Mouse (Mus musculus): ENCODE measurements around the gene Madd.
"Not testable (repeated sequence)": the region's sequence is repeated elsewhere in the genome, so short reads cannot be mapped to it uniquely, and the experiment has no call there.

The Madd gene

GRCm38 (mm10) chr2:91125101-91125500 is 58.5 kb downstream of the Madd start:
- no peak for DNase-seq (ENCODE audit: low read depth, low spot score)

- DNase-seq (ENCODE audit: low read depth, low spot score), result no peak
Measured at GRCm38 (mm10) chr2:91123521-91123920, 60.1 kb downstream of the Madd start.

DNA sequence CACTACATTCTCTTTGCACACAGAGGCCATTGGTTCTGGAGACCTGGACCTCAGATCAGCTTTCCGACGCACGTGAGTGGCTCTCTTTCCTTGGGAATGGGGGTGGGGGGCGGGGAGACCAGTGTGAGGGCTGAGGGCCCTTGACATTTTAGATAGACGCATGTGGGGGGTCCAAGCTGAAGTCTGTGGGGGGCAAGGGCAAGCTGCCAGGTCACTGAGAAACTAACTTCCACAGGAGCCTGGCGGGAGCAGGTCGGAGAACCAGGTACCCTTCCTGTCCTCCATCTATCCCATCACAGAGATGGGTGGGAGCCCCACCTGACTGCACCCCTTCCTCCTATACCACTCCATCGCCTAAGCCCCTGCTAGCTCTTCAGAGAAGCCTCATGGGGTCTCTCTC is 62.1 kb downstream of the Madd start:
- DNase-seq (ENCODE audit: low read depth, low spot score), result no peak

- DNase-seq (ENCODE audit: low read depth, low spot score), result no peak
Measured at GRCm38 (mm10) chr2:91121011-91121410, 62.6 kb downstream of the Madd start.

DNA sequence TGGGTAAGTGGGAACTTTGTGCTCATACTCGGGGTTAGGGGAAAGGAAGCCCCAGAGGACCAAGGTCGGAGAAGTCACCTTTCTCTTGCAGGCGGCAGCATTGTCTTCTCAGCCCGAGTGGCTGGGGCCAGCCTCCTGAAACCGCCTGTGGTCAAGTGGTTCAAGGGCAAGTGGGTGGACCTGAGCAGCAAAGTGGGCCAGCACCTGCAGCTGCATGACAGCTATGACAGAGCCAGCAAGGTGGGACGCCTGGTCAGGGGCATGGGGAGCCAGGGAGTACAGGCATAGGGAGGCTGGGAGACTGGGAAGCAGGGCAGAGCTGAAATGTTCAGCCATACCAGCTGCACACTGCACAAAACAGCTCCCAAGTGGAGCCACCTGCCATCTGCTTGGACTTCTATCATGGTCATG is 63.4 kb downstream of the Madd start:
- no peak for DNase-seq (ENCODE audit: low read depth, low spot score)

DNA sequence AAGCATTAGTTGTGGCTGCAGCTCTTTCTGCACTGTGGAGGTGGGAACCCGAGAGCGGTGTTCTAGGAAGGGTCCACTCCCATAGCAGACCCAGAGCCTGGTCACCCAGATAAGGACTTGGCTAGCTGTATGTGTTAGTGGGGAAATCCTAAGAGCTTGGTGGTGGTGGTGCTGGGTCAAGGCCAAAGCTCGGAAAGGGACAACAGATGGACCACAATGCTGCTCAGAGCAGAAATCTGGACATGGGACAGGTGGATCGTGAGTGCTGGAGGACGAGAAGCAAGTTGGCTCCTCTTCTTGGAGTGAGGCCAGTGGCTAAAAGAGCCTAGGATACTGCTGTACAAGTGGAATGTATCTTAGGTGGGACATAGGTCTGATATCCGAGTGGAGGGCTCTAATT is 64.1 kb downstream of the Madd start:
- no peak for DNase-seq (ENCODE audit: low read depth, low spot score)

- DNase-seq (ENCODE audit: low read depth, low spot score), result no peak
Measured at GRCm38 (mm10) chr2:91119061-91119460, 64.6 kb downstream of the Madd start.

DNA sequence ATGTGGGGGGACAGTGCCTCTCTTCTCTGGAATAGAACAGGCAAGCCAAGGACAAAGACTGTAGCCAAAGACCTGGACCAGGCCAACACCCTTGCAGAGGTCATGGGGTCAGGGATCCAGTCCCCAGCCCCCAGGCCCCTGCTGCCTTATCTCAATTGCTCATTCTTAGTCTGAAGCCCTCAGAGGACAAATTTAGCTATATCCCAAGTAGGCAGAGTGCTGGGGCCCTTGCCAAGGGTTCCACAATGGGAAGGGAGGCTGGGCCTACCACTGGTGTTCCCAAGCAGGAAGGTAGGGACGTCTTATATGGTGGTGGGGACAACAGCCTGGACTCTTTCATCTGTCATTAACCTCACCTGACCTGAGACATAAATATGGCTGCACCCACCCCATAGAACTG is 65.0 kb downstream of the Madd start:
- no peak for DNase-seq (ENCODE audit: low read depth, low spot score)

DNA sequence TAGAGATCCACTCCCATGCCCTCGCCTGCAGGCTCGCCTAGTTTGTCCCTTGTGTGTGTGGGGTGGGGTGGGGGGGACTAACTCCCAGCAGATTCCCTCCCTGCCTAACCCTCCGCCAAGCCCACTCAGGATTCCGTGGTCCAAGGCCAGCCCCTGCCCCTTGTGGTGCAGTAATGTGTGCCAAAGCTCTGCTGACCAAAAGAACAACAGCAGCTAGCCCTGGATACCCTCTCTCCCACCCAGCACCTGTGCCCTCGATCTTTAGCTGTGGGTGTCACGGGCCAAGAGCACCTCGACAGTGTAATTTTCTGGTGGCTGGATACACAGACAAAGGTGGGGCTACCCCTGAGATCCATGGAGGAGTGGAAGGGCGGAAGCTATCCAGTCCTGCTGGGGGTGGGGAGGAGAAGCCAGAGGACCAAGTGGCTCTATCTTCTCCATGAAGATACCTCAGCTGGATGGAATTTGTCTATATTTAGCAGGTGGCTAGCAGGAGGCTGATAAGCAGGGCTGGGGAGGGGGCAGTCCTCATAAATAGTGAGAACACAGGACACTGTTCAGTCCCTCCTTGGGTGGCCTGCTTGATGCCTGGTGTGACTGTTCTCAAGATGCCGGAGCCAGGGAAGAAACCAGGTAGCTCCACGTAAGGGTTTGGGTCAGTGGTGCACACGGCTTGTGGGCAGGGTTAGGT is 65.9 kb downstream of the Madd start, which contains the start of gene Mybpc3:
Gene Mybpc3 (plus strand): TSS at position 560 of the 691 bp plus-strand sequence.
- no peak for DNase-seq (ENCODE audit: low read depth, low spot score)

- DNase-seq (ENCODE audit: low read depth, low spot score), result no peak
Measured at GRCm38 (mm10) chr2:91116842-91117241, 66.8 kb downstream of the Madd start.

DNA sequence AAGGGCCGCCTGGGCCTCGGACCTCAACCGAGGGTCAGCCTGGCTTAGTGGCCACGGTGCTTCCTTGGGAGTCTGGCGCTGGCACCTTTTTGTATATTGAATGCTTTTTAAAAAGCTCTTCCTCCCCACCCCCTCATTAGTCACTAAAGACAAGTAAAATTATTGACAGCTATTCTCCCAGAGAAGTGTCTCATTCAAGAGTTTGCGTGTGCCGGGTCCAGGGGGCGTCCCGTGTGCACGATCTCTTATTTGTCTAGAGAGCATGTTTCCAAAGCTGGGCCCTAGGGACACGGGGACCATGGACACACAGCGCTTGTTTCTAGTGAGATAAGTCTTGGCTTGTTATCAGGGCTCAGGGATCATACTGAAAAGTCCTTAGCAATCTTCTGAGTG is 68.1 kb downstream of the Madd start:
- DNase-seq (ENCODE audit: low read depth, low spot score), result no peak

- DNase-seq (ENCODE audit: low read depth, low spot score), result peak; percentile 93
Measured at GRCm38 (mm10) chr2:91114781-91115577, 68.7 kb downstream of the Madd start.

- DNase-seq (ENCODE audit: low read depth, low spot score), result no peak
Measured at GRCm38 (mm10) chr2:91113852-91114251, 69.8 kb downstream of the Madd start.

- no peak for DNase-seq (ENCODE audit: low read depth, low spot score)
Measured at GRCm38 (mm10) chr2:91113334-91113733, 70.3 kb downstream of the Madd start.

DNA sequence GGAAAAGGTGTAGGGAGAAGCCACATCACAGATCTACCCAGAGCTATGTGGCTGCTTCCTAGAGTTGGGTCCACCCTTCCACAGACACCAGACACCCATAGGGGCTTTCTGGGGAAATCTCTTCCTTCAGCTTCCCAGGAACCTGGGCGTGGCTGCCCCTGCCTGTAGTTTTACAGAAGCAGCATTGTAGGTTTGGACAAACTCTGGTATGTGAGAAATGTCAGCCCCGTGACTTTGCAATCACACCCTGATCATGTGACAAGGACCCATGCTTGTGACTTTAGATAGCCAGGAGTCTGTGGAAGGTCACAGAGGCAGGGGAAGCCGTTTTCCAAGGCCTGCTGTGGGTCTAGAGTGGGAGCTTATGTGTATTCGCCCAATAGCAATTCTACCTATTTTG is 71.1 kb downstream of the Madd start:
- no peak for DNase-seq (ENCODE audit: low read depth, low spot score)

DNA sequence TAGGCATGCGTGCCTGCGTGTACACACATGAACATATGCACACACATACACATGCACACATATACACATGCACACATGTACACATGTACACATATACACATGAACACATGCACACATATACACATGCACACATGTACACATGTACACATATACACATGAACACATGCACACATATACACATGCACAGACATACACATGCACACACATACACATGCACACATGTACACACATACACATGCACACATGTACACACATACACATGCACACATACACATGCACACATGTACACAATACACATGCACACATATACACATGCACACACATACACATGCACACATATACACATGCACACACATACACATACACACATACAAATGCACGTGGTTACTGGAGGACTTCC is 71.8 kb downstream of the Madd start:
- not testable (repeated sequence) for DNase-seq (ENCODE audit: low read depth, low spot score)

- no peak for DNase-seq (ENCODE audit: low read depth, low spot score)
Measured at GRCm38 (mm10) chr2:91110429-91110828, 73.2 kb downstream of the Madd start.

DNA sequence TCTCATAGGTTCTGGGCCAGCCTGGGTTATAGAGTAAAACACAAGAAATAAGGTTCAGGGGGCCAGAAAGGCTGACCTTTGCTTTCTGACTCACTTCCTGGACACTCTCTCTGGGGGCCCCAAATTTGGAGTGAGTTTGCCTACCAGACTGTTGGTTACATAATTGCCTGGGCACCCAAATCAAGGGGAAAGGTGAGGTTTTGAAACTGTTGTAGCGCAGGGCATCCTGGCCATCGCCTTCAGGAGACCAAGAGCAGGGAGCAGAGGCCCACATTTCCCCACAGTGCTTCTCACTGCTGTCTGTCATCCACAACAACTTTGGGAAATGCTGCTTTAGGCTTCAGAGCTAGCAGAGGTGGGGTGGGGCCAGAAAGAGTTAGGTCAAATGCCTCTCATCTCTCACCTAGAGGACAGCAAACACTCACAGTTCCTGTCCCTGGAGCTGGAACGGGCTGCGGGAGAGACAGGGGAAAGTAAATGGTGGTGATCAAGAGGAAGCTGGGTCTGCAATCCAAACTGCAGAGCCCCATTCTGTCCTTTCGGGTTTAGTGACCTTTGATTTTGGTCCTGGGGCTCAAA is 73.7 kb downstream of the Madd start:
- DNase-seq (ENCODE audit: low read depth, low spot score), result no peak

DNA sequence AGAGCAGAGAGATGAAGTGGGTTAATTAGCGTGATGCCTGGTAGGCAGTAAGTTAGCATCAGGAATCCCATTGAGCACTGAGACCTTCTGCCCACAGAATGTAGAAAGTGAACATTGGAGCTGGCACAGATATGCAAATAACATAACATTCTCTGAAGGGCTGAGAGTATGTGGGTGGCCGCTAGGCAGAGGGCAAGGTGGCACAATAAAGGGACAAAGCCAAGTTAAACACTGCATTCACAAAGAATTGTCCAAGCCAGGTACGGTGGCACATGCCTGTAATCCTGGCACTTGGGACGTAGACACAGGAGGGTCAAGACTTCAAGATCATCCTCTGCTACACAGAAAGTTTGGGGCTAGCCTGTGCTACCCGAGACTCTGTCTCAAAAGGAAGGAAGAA is 74.4 kb downstream of the Madd start:
- DNase-seq (ENCODE audit: low read depth, low spot score), result no peak

DNA sequence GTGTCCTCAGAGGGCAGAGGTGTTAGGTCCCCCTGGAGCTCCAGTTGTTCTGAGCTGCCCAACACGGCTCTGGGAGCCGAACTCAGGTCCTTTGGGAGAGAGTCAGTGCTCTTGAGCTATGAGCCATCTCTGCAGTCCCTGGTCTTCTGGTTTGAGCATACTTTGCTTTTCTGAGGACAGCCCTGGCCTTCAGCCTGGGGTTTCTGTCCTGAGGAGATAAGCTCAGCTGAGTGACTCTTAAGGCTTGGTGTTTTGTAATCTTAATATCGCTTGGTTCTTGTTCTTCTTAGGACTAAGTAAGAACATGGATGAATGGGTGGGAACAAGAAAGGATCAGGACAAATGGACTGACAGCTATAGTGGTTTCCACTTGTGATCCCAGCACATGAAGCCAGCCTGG is 75.5 kb downstream of the Madd start:
- DNase-seq (ENCODE audit: low read depth, low spot score), result no peak

DNA sequence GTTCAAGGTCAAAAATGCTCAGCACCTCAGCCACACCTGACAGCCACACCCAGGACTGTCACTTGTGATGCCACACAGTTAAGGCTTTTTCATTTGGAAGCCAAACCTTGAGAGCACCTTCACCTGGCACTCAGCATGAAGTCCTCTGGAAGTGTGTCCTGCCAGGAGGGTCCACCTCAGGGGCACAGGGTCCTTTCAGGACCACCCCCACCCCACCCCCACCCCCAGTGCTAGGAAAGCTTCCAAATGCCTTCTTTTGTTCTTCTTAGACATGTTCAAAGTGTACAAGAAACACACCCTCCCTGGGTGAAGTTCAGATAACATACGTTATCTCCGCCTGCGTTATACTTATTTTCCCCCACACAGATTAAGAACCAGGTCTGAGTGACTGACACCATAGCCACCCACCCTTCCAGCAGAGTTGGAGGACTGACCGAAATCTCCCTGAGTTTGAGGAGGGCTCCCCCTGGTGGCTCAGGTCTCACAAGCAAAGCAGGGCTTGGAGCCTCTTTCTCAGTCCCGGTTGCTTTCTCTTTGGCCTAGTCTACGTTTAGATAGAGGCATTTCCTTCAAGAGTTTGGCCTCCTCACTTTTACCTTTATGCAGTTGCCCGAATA is 82.4 kb downstream of the Madd start:
- peak; percentile 79 for DNase-seq (ENCODE audit: low read depth, low spot score)

- DNase-seq (ENCODE audit: low read depth, low spot score), result no peak
Measured at GRCm38 (mm10) chr2:91098156-91098555, 85.5 kb downstream of the Madd start.
